Mouse (Mus musculus) CH12.LX (cell line): Measurements from ENCODE around the gene Prg2.

ENCODE experiments used
- CTCF ChIP-seq, 2 experiments: IDR thresholded peaks in 1 of 2; conservative IDR thresholded peaks in 1 of 2; 2 replicates each; pipeline ENCODE4 v1.5.1; 2011 to 2012; ENCODE audit warnings: low read depth in 2 of 2, low read length in 2 of 2, improper control_type of control experiment in 1 of 2, inconsistent platforms in 1 of 2, mild to moderate bottlenecking in 1 of 2, moderate library complexity in 1 of 2
- E2F4 ChIP-seq: IDR thresholded peaks from 2 replicates; pipeline ENCODE4 v1.6.1; 2011; ENCODE audit warnings: low read depth, low read length, improper control_type of control experiment; ENCODE audit not compliant: insufficient replicate concordance
- EP300 ChIP-seq: IDR thresholded peaks from 2 replicates; pipeline ENCODE4 v1.6.1; 2011; ENCODE audit warnings: low read length, improper control_type of control experiment
- HCFC1 ChIP-seq: IDR thresholded peaks from 2 replicates; pipeline ENCODE4 v1.6.1; 2012; ENCODE audit warnings: low read depth, mild to moderate bottlenecking, inconsistent platforms, low read length, improper control_type of control experiment
- MAZ ChIP-seq: IDR thresholded peaks from 2 replicates; pipeline ENCODE4 v1.6.1; 2012; ENCODE audit warnings: low read depth, mild to moderate bottlenecking, inconsistent platforms, low read length, improper control_type of control experiment, moderate library complexity
- MXI1 ChIP-seq: IDR thresholded peaks from 2 replicates; pipeline ENCODE4 v1.6.1; 2011; ENCODE audit warnings: mild to moderate bottlenecking, low read depth, low read length, improper control_type of control experiment
- POLR2A ChIP-seq: IDR thresholded peaks from 2 replicates; pipeline ENCODE4 v1.6.1; 2011; ENCODE audit warnings: low read depth, mild to moderate bottlenecking, improper control_type of control experiment, low read length
- POLR2AphosphoS2 ChIP-seq: IDR thresholded peaks from 2 replicates; pipeline ENCODE4 v1.6.1; 2011; ENCODE audit warnings: low read depth, low read length, improper control_type of control experiment
- TCF12 ChIP-seq: IDR thresholded peaks from 2 replicates; pipeline ENCODE4 v1.6.1; 2014; ENCODE audit warnings: low read depth, mild to moderate bottlenecking, inconsistent platforms, low read length, improper control_type of control experiment
- ZC3H11A ChIP-seq: IDR thresholded peaks from 2 replicates; pipeline ENCODE4 v1.6.1; 2012; ENCODE audit warnings: low read depth, mild to moderate bottlenecking, inconsistent platforms, low read length, improper control_type of control experiment
- ZKSCAN1 ChIP-seq: IDR thresholded peaks from 2 replicates; pipeline ENCODE4 v1.6.1; 2012; ENCODE audit warnings: low read depth, inconsistent platforms, low read length, improper control_type of control experiment, borderline replicate concordance

- TF ChIP-seq POLR2A = no peak
- TF ChIP-seq CTCF (conservative IDR thresholded peaks at IDR 0.05 in 1 of 2, IDR thresholded peaks at IDR 0.05 in 1 of 2; ENCODE audit: low read depth in 2 of 2, low read length in 2 of 2) = no peak
- TF ChIP-seq E2F4 = no peak
- TF ChIP-seq ZC3H11A = no peak
- TF ChIP-seq ZKSCAN1 = no peak
- no peak for TF ChIP-seq MXI1
- TF ChIP-seq EP300 = no peak
- TF ChIP-seq MAZ = no peak
- no peak for TF ChIP-seq HCFC1
- TF ChIP-seq POLR2AphosphoS2 = no peak
- TF ChIP-seq TCF12 = no peak
These were observed 52.9 kb downstream of the Prg2 start for GRCm38 (mm10) chr2:85033121-85033520.
